In genomic region chr8:20589178-20589539, GRCm38 (mm10) we compare ENCODE assay signal across 8 mouse cellular contexts. TPM values are rescaled to one million over a fixed set of nuclear protein-coding genes. Genes with fewer than 3 reads are reported as not detected.
A peak's percentile ranks its signal among the peaks of the same experiment; 100 is the strongest.
DNase-seq lines count a peak whose midpoint lies in the region; ATAC-seq and TF ChIP-seq lines count a peak whose summit lies in the region.
"Not testable (repeated sequence)": the region's sequence is repeated elsewhere in the genome, so short reads cannot be mapped to it uniquely, and the experiment has no call there.

No protein-coding gene starts in this region.

- not testable (repeated sequence) for H3K27me3 ChIP-seq in hindbrain, embryonic 13.5 days; liver, embryonic 14.5 days (ENCODE audit: control insufficient read depth, insufficient read depth, low read length); midbrain, embryonic 14.5 days (ENCODE audit: control insufficient read depth, insufficient read depth, low read length)

- not testable (repeated sequence) for H3K36me3 ChIP-seq in hindbrain, embryonic 13.5 days; liver, embryonic 14.5 days (replicated peaks; ENCODE audit: control insufficient read depth, insufficient read depth, low read depth); midbrain, embryonic 14.5 days (ENCODE audit: control insufficient read depth, insufficient read depth, low read length)

- not testable (repeated sequence) for TF ChIP-seq CTCF in liver, embryonic 14.5 days (IDR thresholded peaks at IDR 0.05; ENCODE audit: low read depth)

- H3K4me3 ChIP-seq in hindbrain, embryonic 13.5 days; liver, embryonic 14.5 days (ENCODE audit: insufficient read depth in 1 of 2, low read depth in 2 of 2, low read length in 2 of 2); midbrain, embryonic 14.5 days (replicated peaks; ENCODE audit: low read depth, low read length): not testable (repeated sequence)

- 90% methylated on average over 2 of the region's 4 CpGs for whole genome bisulfite sequencing in hindbrain, embryonic 13.5 days
- WGBS in liver, embryonic 14.5 days (ENCODE audit: insufficient replicate concordance), result 75% methylated on average over 1 of the region's 4 CpGs
- WGBS in midbrain, embryonic 14.5 days, result 85% methylated on average over 1 of the region's 4 CpGs

- H3K9ac ChIP-seq in hindbrain, embryonic 13.5 days; liver, embryonic 14.5 days (replicated peaks); midbrain, embryonic 14.5 days (replicated peaks; ENCODE audit: low read length): not testable (repeated sequence)

- peak; percentile 36 for DNase-seq in cerebellum, adult 9-10 months
- DNase-seq in gastrocnemius, adult 8-10 months (ENCODE audit: low spot score in 2 of 2), result peak; percentile 18 to 25
- peak; percentile 38 for DNase-seq in kidney, postnatal 14 days
- DNase-seq in liver, embryonic 14.5 days (ENCODE audit: low read depth in 3 of 3, low spot score in 3 of 3); midbrain, embryonic 14.5 days: not testable (repeated sequence)
- DNase-seq in right cerebral cortex, postnatal 4 days, result peak; percentile 8
- peak; percentile 36 for DNase-seq in urinary bladder, adult 2 months (ENCODE audit: low spot score)

- H3K9me3 ChIP-seq in hindbrain, embryonic 13.5 days; liver, embryonic 14.5 days (ENCODE audit: control insufficient read depth, low read length); midbrain, embryonic 14.5 days (ENCODE audit: control insufficient read depth, low read length): not testable (repeated sequence)

- not testable (repeated sequence) for H3K4me1 ChIP-seq in hindbrain, embryonic 13.5 days (replicated peaks); liver, embryonic 14.5 days (replicated peaks; ENCODE audit: control insufficient read depth in 2 of 2, insufficient read depth in 2 of 2, low read length in 1 of 2); midbrain, embryonic 14.5 days (ENCODE audit: control insufficient read depth, insufficient read depth, low read length)

- TF ChIP-seq EP300 in liver, embryonic 14.5 days (IDR thresholded peaks at IDR 0.05; ENCODE audit: low read depth), result not testable (repeated sequence)

- not testable (repeated sequence) for H3K4me2 ChIP-seq in hindbrain, embryonic 13.5 days; liver, embryonic 14.5 days (ENCODE audit: low read depth); midbrain, embryonic 14.5 days (ENCODE audit: low read length)

- ATAC-seq in hindbrain, embryonic 13.5 days (ENCODE audit: low FRiP score), result peak; percentile 83
- peak; percentile 83 for ATAC-seq in liver, embryonic 14.5 days (ENCODE audit: insufficient read depth)
- peak; percentile 79 for ATAC-seq in midbrain, embryonic 14.5 days (ENCODE audit: low FRiP score, low TSS enrichment)

- H3K27ac ChIP-seq in hindbrain, embryonic 13.5 days; liver, embryonic 14.5 days; midbrain, embryonic 14.5 days (replicated peaks; ENCODE audit: low read depth, low read length): not testable (repeated sequence)

RNA-seq across cellular contexts. Expression of gene Gm21119, which starts 25.6 kb away (rescaled TPM):
- total RNA-seq in gastrocnemius, adult 8-10 months (2022), result under 1 TPM in 3 of 4 experiments, not detected in 1; 0.22 to 0.56 (median 0.41) TPM
- 0.08 and 0.09 TPM in 2 replicates for polyA plus RNA-seq in hindbrain, embryonic 13.5 days (2015; fragmentation: Nextera tagmentation; extraction: Ambion mirVana)
- polyA plus RNA-seq in liver, embryonic 14.5 days (2012; rRNA removed), result not detected in 2 replicates
- not detected in 2 replicates for polyA plus RNA-seq in liver, embryonic 14.5 days (2014; fragmentation: Nextera tagmentation; extraction: Ambion mirVana)
- 0.12 TPM in 1 of 2 replicates, not detected in the other for polyA plus RNA-seq in midbrain, embryonic 14.5 days (2014; fragmentation: Nextera tagmentation; extraction: Ambion mirVana)
- polyA plus RNA-seq in urinary bladder, adult 2 months (2012; rRNA removed), result 0.18 and 0.19 TPM in 2 replicates
